7 mouse cellular contexts compared by ENCODE assay signal in the genomic region with DNA sequence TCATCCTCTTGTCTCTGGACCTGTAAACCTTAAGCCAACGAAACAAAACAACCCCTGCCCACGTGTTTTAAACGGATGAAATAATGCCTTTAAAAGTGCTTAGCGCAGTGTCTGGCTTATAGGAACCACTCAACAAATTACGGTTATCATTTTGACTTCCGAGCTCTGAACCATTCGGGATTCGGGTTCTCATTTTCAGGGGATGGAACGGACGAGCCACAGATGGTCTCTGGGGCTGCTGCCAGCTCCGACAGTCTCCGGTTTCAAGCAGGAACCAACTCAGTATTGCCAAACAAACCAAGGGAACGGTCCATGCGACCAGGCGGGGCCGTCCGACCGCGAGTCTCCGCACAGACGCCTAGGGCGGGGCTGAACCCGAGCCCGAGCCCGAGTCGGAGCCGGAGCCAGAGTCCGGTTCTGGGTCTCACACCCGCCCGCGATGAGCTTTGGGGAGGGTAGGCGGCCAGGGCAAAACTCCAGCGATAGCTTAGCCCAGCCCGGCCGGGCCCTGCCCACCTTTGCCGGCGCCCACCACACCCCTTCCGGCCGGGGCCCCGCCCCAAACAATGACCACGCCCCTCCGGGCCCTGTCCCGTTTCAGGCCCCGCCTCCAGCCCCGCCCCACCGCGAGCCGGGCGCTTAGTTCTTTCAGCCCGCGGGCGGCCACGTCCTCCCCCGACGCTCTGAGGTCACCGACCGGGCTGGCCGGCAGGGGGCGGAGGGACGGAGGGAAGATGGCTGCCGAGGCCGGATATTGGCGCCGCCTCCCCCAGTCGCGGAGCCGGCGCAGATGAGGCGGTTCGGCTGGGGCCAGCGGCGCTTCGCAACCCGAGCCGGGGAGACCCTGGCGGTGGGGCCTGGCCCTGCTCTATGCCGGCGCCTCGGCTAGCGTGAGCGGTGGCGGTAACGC. TPM values are rescaled to one million over a fixed set of nuclear protein-coding genes. Genes with fewer than 3 reads are reported as not detected.
DNase-seq lines count a peak whose midpoint lies in the region; ATAC-seq lines count a peak whose summit lies in the region.

A gene (plus strand): TSS at position 657 of the 910 bp plus-strand sequence.

- H3K9ac ChIP-seq in limb, embryonic 11.5 days (ENCODE audit: low read length) = peak within 1 kb of the TSS; percentile 99
- peak within 1 kb of the TSS; percentile 98 for H3K9ac ChIP-seq in midbrain, embryonic 14.5 days (replicated peaks; ENCODE audit: low read length)

- H3K27ac ChIP-seq in embryonic facial prominence, embryonic 10.5 days (replicated peaks) = peak within 1 kb of the TSS; percentile 99
- peak within 1 kb of the TSS; percentile 98 for H3K27ac ChIP-seq in limb, embryonic 11.5 days (replicated peaks; ENCODE audit: low read depth, low read length)
- H3K27ac ChIP-seq in midbrain, embryonic 14.5 days (replicated peaks; ENCODE audit: low read depth, low read length) = peak within 1 kb of the TSS; percentile 98

- H3K4me3 ChIP-seq in embryonic facial prominence, embryonic 10.5 days = peak within 1 kb of the TSS; percentile 99
- peak within 1 kb of the TSS; percentile 95 for H3K4me3 ChIP-seq in limb, embryonic 11.5 days (ENCODE audit: low read depth, low read length)
- peak within 1 kb of the TSS; percentile 100 for H3K4me3 ChIP-seq in midbrain, embryonic 14.5 days (replicated peaks; ENCODE audit: low read depth, low read length)

- H3K4me1 ChIP-seq in embryonic facial prominence, embryonic 10.5 days = peaks cover 28% of the 10 kb centered on the region
- H3K4me1 ChIP-seq in limb, embryonic 11.5 days (ENCODE audit: control insufficient read depth, insufficient read depth, low read length) = peaks cover 13% of the 10 kb centered on the region
- peaks cover 23% of the 10 kb centered on the region for H3K4me1 ChIP-seq in midbrain, embryonic 14.5 days (ENCODE audit: control insufficient read depth, insufficient read depth, low read length)

- peaks cover 6% of the 10 kb centered on the region; the same call in 1 of the 2 replicates for H3K27me3 ChIP-seq in embryonic facial prominence, embryonic 10.5 days (replicated peaks; ENCODE audit: low read depth, poor library complexity, severe bottlenecking)
- no peaks in the 10 kb centered on the region for H3K27me3 ChIP-seq in limb, embryonic 11.5 days (ENCODE audit: control insufficient read depth, insufficient read depth, low read length)
- H3K27me3 ChIP-seq in midbrain, embryonic 14.5 days (ENCODE audit: control insufficient read depth, insufficient read depth, low read length) = no peaks in the 10 kb centered on the region

- under 1% methylated on average over 83 of the region's 83 CpGs for WGBS in embryonic facial prominence, embryonic 10.5 days
- under 1% methylated on average over 80 of the region's 83 CpGs for WGBS in limb, embryonic 11.5 days
- under 1% methylated on average over 80 of the region's 83 CpGs for WGBS in midbrain, embryonic 14.5 days

- H3K9me3 ChIP-seq in embryonic facial prominence, embryonic 10.5 days = no peaks in the 10 kb centered on the region
- no peaks in the 10 kb centered on the region for H3K9me3 ChIP-seq in limb, embryonic 11.5 days (ENCODE audit: control insufficient read depth, low read length)
- no peaks in the 10 kb centered on the region for H3K9me3 ChIP-seq in midbrain, embryonic 14.5 days (ENCODE audit: control insufficient read depth, low read length)

- no peaks in the 10 kb centered on the region for H3K36me3 ChIP-seq in embryonic facial prominence, embryonic 10.5 days (replicated peaks)
- no peaks in the 10 kb centered on the region for H3K36me3 ChIP-seq in limb, embryonic 11.5 days (ENCODE audit: control insufficient read depth, insufficient read depth, low read length)
- H3K36me3 ChIP-seq in midbrain, embryonic 14.5 days (ENCODE audit: control insufficient read depth, insufficient read depth, low read length) = no peaks in the 10 kb centered on the region

- DNase-seq in adrenal gland, postnatal 10 days = peak; percentile 100
- DNase-seq in embryonic facial prominence, embryonic 10.5 days (ENCODE audit: low spot score) = peak; percentile 100
- DNase-seq in kidney, adult 18-20 months = peak; percentile 98
- DNase-seq in limb, embryonic 11.5 days (ENCODE audit: low spot score) = peak; percentile 100
- peak; percentile 99 for DNase-seq in midbrain, embryonic 14.5 days
- peak; percentile 99 to 100 for DNase-seq in spleen, adult 18-20 months

- peak within 1 kb of the TSS; percentile 73 for H3K4me2 ChIP-seq in limb, embryonic 11.5 days (ENCODE audit: low read depth, severe bottlenecking)
- H3K4me2 ChIP-seq in midbrain, embryonic 14.5 days (ENCODE audit: low read length) = peak within 1 kb of the TSS; percentile 68

- ATAC-seq in granulocyte monocyte progenitor cell, adult 5-6 weeks (replicated peaks; ENCODE audit: poor library complexity, severe bottlenecking) = peak; percentile 75
- peak; percentile 94 for ATAC-seq in limb, embryonic 11.5 days (ENCODE audit: insufficient number of reproducible peaks, low FRiP score, low TSS enrichment, low read depth)
- ATAC-seq in midbrain, embryonic 14.5 days (ENCODE audit: low FRiP score, low TSS enrichment) = peak; percentile 93

RNA-seq across cellular contexts. Expression of the gene that starts here (rescaled TPM):
- 10 to 100 TPM; 56.1 to 59.8 TPM for total RNA-seq in adrenal gland, postnatal 10 days (2021)
- 15.3 and 16.3 TPM in 2 replicates for polyA plus RNA-seq in embryonic facial prominence, embryonic 10.5 days (2016; fragmentation: Nextera tagmentation; extraction: Ambion mirVana)
- 44.5 and 60.4 TPM in 2 replicates for total RNA-seq in granulocyte monocyte progenitor cell, adult 5-6 weeks (2014; fragmentation: Nextera tagmentation)
- total RNA-seq in granulocyte monocyte progenitor cell, adult 5-6 weeks (2017) = 58.3 and 70.7 TPM in 2 replicates
- polyA plus RNA-seq in limb, embryonic 11.5 days (2014; fragmentation: Nextera tagmentation; extraction: Ambion mirVana) = 21.6 and 23.9 TPM in 2 replicates
- polyA plus RNA-seq in midbrain, embryonic 14.5 days (2014; fragmentation: Nextera tagmentation; extraction: Ambion mirVana) = 20.2 and 25.9 TPM in 2 replicates

Comparison
In these comparisons a context has a peak if more than half of its experiments do, and no peak if none do; other contexts are left out.
1. Peak in every context shown above with its lines: DNase-seq, ATAC-seq, H3K4me3 ChIP-seq and H3K27ac ChIP-seq.